Mouse (Mus musculus) testis, adult 2 months (tissue): ENCODE data around the gene Mrps9.

ENCODE experiments used
- CTCF ChIP-seq: fragments of 200-500 bp; IDR thresholded peaks from 2 replicates; pipeline ENCODE4 v1.5.1; 2012; ENCODE audit warnings: low read depth, mild to moderate bottlenecking, inconsistent platforms, low read length, moderate library complexity; ENCODE audit not compliant: control insufficient read depth, insufficient read depth, insufficient replicate concordance
- POLR2A ChIP-seq: fragments of 200-500 bp; IDR thresholded peaks from 2 replicates; pipeline ENCODE4 v1.6.1; 2012; ENCODE audit warnings: low read depth, mild to moderate bottlenecking, inconsistent platforms, low read length, moderate library complexity; ENCODE audit not compliant: control insufficient read depth

DNA sequence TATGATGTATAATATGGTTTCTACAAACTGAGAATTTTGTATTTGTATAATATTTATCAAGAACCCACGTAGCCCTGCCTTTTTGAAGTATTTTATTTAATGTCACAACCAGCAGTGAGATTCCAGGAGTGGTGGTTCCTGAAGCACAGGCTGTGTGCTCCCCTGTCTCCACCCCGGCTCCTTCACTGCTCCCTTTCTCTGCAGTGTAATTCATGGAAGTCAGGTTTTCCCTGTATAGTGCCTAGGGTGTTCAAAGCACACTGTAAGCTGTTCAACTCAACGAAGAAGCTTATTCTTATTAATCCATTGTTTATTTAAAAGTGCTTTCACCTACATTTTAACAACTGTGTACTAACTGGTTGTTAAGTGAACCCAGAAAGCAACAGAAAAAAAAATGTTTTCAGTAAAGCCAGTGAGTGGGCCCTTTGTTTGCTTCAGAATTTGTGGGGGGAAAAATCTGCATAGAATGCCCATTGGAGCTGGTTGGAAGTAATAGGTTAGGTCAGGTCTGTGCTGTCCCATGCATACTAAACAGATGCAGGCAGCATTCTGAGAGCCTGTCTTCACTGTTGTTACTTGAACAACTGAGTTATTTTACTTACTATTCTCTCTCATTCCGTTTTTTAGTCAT, 25.5 kb downstream of the Mrps9 start:
- TF ChIP-seq POLR2A: no peak
- TF ChIP-seq CTCF: no peak
